Mouse (Mus musculus) urinary bladder, postnatal 10 days (tissue): Measurements from ENCODE around the gene Thap11.

Experiments used
- DNase-seq: peaks from one replicate; pipeline ENCODE4 v3.0.0; 2022; ENCODE audit warnings: low spot score

Thap11 gene

GRCm38 (mm10) chr8:105852146-105852729 lies 2.7 kb upstream of the Thap11 start:
- no peak for DNase-seq

GRCm38 (mm10) chr8:105853178-105853577 lies 1.8 kb upstream of the Thap11 start, which contains the start of gene Cenpt:
Gene Cenpt, minus strand, starts transcription at chr8:105853278.
- no peak for DNase-seq

DNA sequence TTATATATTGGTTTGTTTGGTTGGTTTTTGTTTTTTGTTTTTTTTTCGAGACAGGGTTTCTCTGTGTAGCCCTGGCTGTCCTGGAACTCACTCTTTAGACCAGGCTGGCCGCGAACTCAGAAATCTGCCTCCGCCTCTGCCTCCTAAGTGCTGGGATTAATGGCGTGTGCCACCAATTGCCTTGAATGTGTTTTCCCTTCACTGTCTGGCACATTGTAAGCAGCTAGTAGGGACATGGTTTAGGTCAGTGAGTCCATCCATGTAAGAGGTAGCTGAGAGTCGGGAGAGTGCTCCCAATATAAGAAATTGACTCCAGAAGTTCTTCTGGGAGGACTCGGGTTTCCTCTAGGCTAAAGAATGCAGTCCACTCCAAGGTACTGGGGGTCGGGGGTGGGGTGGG lies 629 bp upstream of the Thap11 start:
- DNase-seq = no peak

GRCm38 (mm10) chr8:105855248-105856167 lies 576 bp downstream of the Thap11 start:
- DNase-seq = peak; percentile 21

DNA sequence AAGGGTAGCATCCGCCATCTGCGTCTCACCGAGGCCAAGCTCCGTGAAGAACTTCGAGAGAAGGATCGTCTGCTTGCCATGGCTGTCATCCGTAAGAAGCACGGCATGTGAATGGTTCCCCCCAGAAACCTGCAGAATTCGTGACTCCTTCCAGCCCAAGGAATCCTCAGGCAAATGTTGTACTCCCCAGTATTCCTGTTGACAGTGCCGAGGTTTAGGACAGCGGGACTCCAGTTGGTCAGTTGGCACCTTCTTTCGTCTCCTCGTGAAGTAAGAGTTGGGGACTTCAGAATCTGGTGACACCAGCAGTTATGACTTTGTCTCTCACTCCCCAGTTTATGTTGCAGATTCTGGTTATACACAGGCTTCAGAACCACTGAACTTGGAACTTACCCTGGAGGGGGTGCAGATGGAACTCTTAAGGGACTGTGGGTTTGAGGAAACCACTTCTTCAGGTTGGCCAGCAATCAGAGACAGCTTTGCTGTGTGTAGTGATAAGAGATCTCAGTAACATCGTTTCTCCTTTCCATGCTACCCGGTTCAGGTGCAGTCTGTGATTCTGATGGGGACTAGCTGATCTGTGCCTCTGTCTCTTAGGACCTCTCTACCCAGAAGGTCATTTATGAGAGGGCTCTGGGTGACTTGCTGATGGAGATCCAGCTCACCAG lies 1.4 kb downstream of the Thap11 start:
- DNase-seq = no peak

- no peak for DNase-seq
Measured at GRCm38 (mm10) chr8:105858495-105858894, 3.6 kb downstream of the Thap11 start.

- no peak for DNase-seq
Measured at GRCm38 (mm10) chr8:105859314-105859713, 4.4 kb downstream of the Thap11 start.

- peak; percentile 82 for DNase-seq
Measured at GRCm38 (mm10) chr8:105860143-105860981, 5.4 kb downstream of the Thap11 start, which contains the start of gene Nutf2. Gene Nutf2, plus strand, starts transcription at chr8:105860580.

- DNase-seq = no peak
Measured at GRCm38 (mm10) chr8:105861951-105862350, 7.0 kb downstream of the Thap11 start.

DNA sequence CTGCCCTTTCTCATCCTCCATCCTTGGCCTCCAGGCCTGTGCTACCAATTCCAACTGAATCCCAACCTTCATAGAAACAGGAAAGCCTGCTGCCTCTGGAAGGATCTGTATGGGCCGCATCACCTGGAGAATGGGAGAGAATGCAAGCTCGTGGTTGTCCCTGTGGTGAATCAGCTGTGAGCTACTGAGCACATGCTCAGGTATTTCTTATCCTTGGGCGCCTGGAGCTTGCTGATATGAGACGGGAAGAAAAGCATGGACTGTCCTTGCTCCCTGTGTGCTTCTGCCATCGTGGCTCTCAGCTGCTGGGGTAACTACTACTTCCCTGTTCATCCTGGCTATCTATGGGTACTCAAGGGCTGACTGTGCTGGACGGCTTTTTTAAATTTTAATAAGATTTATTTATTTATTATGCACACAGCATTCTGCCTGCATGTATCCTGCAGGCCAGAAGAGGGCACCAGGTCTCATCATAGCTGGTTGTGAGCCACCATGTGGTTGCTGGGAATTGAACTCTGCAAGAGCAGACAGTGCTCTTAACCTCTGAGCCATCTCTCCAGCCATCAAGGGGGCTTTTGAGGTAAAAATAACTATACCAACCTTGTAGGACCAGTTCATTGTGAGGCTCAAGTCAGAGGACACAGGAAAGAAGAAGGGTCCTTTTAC lies 11.6 kb downstream of the Thap11 start:
- no peak for DNase-seq

DNA sequence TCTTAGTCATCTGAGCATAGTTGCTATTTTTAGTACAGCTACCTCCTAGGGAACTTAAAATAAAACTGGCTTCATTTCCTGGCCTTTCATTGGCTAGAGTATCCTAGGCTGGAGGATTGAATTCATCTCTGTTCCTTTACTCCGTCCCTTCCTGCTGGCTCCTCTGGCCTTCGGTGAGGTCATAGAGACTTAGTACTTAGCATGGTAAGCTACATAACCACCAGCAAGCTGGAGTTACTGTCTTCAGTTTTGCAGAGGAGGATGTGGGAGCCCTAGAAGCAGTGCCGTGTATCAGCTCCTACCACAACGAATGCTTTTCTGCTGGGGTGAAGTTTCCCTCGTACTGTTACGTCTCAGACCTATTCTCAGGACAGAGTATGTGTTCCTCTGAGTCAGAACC lies 19.4 kb downstream of the Thap11 start:
- DNase-seq = no peak

DNA sequence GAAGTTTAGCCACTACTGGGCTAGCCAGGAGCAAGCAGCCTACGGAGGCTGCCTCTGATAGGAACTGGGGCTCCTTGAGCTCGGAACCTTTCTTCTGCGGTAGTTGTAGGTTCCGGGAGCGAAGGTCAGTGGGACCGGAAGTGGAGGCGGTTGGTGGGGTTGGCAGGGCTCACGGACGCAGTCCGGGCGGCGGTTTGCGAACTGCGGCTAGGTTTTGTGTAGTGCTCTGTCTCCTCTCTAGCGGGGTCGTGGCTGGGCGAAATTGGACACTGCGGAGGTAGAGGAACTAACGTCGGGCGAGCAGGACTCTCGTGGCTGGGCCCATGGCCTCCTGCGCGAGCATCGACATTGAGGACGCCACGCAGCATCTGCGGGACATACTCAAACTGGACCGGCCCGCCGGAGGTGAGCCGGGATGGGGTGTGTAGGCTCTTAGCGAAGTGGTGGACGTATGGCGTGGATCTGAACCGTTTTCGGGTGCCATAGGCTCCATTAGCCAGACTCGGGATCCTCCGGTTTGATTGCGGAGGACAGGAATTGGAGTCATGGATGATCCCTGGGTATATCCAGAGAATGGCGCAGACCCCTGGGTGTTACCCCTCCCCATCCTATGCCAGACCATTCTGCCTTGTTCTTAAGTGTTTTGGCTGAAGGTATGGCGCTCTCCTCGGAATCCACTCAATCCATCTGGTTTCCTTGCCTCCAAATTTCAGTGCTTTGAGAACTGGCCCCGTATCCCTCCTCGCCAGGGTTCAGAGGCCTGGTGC lies 26.0 kb downstream of the Thap11 start, which contains the start of gene Edc4:
Gene Edc4 (plus strand): TSS at position 128 of the 767 bp plus-strand sequence.
- peak; percentile 41 for DNase-seq

- DNase-seq = no peak
Measured at GRCm38 (mm10) chr8:105889756-105890465, 35.0 kb downstream of the Thap11 start.

DNA sequence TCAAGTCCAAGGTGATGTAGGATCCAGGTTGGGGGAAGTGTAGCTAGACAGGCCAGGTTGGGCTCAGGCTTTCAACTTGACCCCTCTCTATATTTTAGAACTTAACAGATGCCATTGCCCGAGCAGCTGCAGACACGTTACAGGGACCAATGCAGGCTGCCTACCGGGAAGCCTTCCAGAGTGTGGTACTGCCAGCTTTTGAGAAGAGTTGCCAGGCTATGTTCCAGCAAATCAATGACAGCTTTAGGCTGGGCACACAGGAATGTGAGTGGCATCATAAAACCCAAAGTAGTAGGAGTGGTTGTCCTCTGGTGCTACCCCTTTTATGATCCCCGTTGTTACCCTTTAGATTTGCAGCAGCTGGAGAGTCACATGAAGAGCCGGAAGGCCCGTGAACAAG lies 35.9 kb downstream of the Thap11 start:
- no peak for DNase-seq

DNA sequence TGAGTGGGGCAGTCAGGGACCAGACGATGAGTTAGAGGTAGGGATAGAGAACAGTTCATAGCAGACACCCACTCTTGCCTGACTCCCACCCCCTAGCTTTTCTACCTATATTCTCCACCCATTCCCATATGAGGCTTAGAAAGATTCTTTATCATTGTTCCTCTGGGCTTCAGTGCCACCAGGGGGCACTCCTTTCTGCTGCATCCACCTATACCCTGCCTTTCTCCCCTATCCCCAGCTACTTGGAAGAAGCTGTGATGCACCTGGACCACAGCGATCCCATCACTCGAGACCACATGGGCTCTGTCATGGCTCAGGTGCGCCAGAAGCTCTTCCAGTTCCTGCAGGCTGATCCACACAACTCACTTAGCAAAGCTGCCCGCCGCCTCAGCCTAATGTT lies 37.5 kb downstream of the Thap11 start:
- no peak for DNase-seq

GRCm38 (mm10) chr8:105893339-105893738 lies 38.4 kb downstream of the Thap11 start, which contains the start of gene Nrn1l:
Gene Nrn1l, plus strand, starts transcription at chr8:105893567.
- no peak for DNase-seq

GRCm38 (mm10) chr8:105897801-105898480 lies 43.0 kb downstream of the Thap11 start:
- DNase-seq = no peak

DNA sequence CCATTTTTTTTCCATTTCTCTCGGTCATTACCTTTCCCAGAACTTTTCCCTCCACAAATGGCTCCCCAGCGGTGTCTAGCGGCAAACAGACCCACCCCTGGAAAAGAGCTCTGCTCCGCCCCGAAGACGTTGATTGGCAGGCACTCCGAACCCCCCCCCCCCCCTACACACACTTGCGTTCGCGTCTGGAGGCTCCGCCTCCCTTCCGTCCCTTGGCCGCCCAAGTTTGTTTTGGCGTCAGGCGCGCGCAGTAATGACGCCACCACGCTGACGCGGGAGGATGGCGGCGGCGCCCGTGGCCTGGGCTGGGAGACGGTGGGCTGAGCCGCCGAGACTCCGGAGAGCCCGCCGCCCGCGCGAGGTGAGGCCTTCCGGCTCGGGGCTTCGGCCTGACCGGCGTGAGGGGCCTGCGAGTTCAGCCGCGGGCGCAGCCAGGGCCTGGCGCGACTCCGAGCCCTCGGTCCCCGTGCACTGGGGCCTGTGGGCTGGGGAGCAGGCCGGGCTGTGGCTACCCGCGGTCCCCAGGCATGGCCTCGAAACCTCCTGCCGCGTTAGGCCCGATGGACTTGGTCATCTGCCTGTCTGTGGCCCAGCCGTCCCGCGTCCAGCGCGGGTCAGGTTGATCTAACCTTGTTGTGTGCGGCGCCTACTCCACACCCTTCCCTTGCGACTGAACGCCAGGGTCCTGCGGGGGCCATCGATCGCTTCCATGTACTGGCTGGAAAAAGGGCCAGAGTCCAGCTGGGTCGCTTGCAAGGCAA lies 45.4 kb downstream of the Thap11 start, which contains the start of gene Pskh1:
Gene Pskh1 (plus strand): TSS at position 262 of the 761 bp plus-strand sequence.
- peak; percentile 73 for DNase-seq
